Mouse (Mus musculus) G1E (cell line): ENCODE data around the gene Grid2ip. TPM values are rescaled to one million over a fixed set of nuclear protein-coding genes. Genes with fewer than 3 reads are reported as not detected.

Source experiments
- ATAC-seq: 2 replicates; pipeline ENCODE4 v1.8.0; 2016; ENCODE audit warnings: mild to moderate bottlenecking; ENCODE audit not compliant: insufficient number of reproducible peaks, poor library complexity, low FRiP score, severe bottlenecking; ENCODE audit errors: extremely low read depth
- DNase-seq: peaks from one replicate; pipeline ENCODE4 v3.0.0; 2012; ENCODE audit warnings: low spot score
- H3K27me3 ChIP-seq: 2 replicates; pipeline ENCODE4 v1.6.1; 2012; ENCODE audit warnings: mild to moderate bottlenecking, low read length, inconsistent platforms; ENCODE audit not compliant: insufficient read depth
- H3K36me3 ChIP-seq: replicated peaks from 2 replicates; pipeline ENCODE3; 2012; ENCODE audit warnings: mild to moderate bottlenecking, inconsistent platforms
- H3K4me1 ChIP-seq: 2 replicates; pipeline ENCODE4 v1.6.1; 2012; ENCODE audit warnings: low read depth, low read length, inconsistent platforms, mixed read lengths; ENCODE audit not compliant: insufficient read depth
- H3K4me3 ChIP-seq: 2 replicates; pipeline ENCODE4 v1.5.1; 2012; ENCODE audit warnings: low read depth, mild to moderate bottlenecking, inconsistent platforms, low read length, moderate library complexity, mixed read lengths
- H3K9me3 ChIP-seq: replicated peaks from 2 replicates; pipeline ENCODE4 v1.6.1; 2012; ENCODE audit warnings: inconsistent platforms
- CTCF ChIP-seq: IDR thresholded peaks from 2 replicates; pipeline ENCODE4 v1.5.1; 2012; ENCODE audit warnings: low read depth, low read length, inconsistent platforms, mixed read lengths
- GATA1 ChIP-seq: IDR thresholded peaks from 2 replicates; pipeline ENCODE4 v1.6.1; 2012; ENCODE audit warnings: borderline replicate concordance, low read length, inconsistent platforms, mixed read lengths
- GATA2 ChIP-seq: IDR thresholded peaks from 2 replicates; pipeline ENCODE4 v1.6.1; 2012; ENCODE audit warnings: low read depth, low read length, inconsistent platforms, borderline replicate concordance
- POLR2AphosphoS5 ChIP-seq: IDR thresholded peaks from 2 replicates; pipeline ENCODE4 v1.6.1; 2012; ENCODE audit warnings: low read depth, low read length, inconsistent platforms; ENCODE audit not compliant: insufficient replicate concordance
- TAL1 ChIP-seq: conservative IDR thresholded peaks from 2 replicates; pipeline ENCODE4 v1.6.1; 2012; ENCODE audit warnings: low read depth, low read length, inconsistent platforms, mixed read lengths
- polyA plus RNA-seq: library from polyadenylated mRNA; stranded (reverse); fragments of >175 nt; gene quantifications from 2 replicates; pipeline ENCODE4 v1.2.3, GENCODE M21; 2012
- total RNA-seq, 2 experiments: library from RNA; stranded (forward) in 1 of 2; stranded (reverse) in 1 of 2; fragments of 200-1000 nt in 1 of 2; fragments of >200 nt in 1 of 2; fragmentation: Nextera tagmentation in 1 of 2; gene quantifications; 2 replicates each; pipeline ENCODE4 v1.2.3; 2014 to 2017

Grid2ip gene
- not detected in 2 replicates for total RNA-seq (2014; fragmentation: Nextera tagmentation)
- 0.05 TPM in 1 of 2 replicates, not detected in the other for total RNA-seq (2017)
- 0.02 TPM in 1 of 2 replicates, not detected in the other for polyA plus RNA-seq

- Histone ChIP-seq H3K36me3 (no peaks in the 10 kb centered on the region), H3K9me3 (peaks cover 10% of the 10 kb centered on the region), H3K4me1 (no peaks in the 10 kb centered on the region), H3K4me3 (no peak within 1 kb of the TSS), H3K27me3 (peaks cover 21% of the 10 kb centered on the region)
- TF ChIP-seq GATA2 (no peak), TAL1 (no peak), POLR2AphosphoS5 (no peak), GATA1 (no peak), CTCF (no peak)
- DNase-seq (no peak), ATAC-seq (no peak)
Measured at GRCm38 (mm10) chr5:143356686-143357388, at the start of gene Grid2ip. TSS of gene Grid2ip (plus strand) at chr5:143357338.

DNA sequence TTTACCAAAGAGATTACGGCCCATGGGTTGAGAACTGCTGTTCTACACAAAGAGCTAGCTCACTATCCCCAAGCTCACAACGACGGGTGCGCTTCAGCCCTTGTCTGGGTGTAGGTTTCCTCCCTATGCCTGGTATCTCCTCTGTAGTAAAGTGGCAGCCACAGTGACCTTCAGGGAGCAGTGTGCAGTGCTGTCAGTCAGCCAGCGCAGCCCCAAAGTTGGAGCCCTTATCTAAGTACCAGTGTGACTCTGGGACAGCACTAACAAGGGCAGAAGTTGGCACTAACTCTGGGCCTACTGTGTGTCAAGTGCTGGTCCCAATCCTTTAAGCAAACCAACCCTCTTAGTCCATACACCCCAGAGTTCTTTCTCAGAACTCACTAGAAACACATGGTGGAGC, 48.3 kb upstream of the Grid2ip start:
- peaks cover 10% of the 10 kb centered on the region for H3K9me3 ChIP-seq
- no peak overlapping the region for H3K4me3 ChIP-seq
- TF ChIP-seq POLR2AphosphoS5 (no peak), CTCF (no peak), TAL1 (no peak), GATA1 (no peak), GATA2 (no peak)
- H3K4me1 ChIP-seq: peaks cover 70% of the 10 kb centered on the region
- no peaks in the 10 kb centered on the region for H3K27me3 ChIP-seq
- DNase-seq: no peak
- no peak for ATAC-seq
- H3K36me3 ChIP-seq: peaks cover 97% of the 10 kb centered on the region

DNA sequence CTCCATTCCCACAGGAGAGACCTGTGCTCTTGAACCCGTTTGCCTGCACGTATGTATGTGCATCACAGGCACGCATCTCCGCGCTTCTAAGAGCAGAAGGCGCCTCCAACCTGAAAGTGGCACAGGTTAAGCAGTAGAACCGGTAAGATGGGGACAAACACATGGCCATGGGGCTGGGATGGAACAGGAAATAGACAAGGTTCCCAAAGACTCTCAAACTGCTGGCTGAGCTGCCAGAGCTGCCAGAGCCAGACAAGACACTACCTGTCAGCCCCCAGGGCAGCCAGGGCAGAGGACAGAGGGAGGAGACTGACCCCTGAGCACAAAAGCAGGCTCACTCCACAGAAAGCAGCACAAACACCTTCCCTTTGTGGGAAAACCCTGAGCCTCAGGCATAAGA, 47.2 kb upstream of the Grid2ip start:
- TF ChIP-seq GATA1 (no peak), GATA2 (no peak), CTCF (no peak), TAL1 (no peak), POLR2AphosphoS5 (no peak)
- peaks cover 10% of the 10 kb centered on the region for H3K9me3 ChIP-seq
- H3K4me1 ChIP-seq: peaks cover 71% of the 10 kb centered on the region
- DNase-seq (no peak), ATAC-seq (no peak)
- H3K36me3 ChIP-seq: peaks cover 91% of the 10 kb centered on the region
- no peak overlapping the region for H3K4me3 ChIP-seq
- no peaks in the 10 kb centered on the region for H3K27me3 ChIP-seq

- H3K4me1 ChIP-seq: peaks cover 69% of the 10 kb centered on the region
- TF ChIP-seq POLR2AphosphoS5 (no peak), GATA2 (no peak), CTCF (peak; percentile 94), TAL1 (no peak)
Measured at GRCm38 (mm10) chr5:143311886-143312285, 45.3 kb upstream of the Grid2ip start.

GRCm38 (mm10) chr5:143314183-143314729, 42.9 kb upstream of the Grid2ip start:
- peak; percentile 87 for DNase-seq
- TF ChIP-seq GATA1: no peak
- Histone ChIP-seq H3K4me1 (peaks cover 55% of the 10 kb centered on the region), H3K36me3 (peaks cover 88% of the 10 kb centered on the region), H3K4me3 (peak overlapping the region; percentile 93), H3K9me3 (no peaks in the 10 kb centered on the region), H3K27me3 (no peaks in the 10 kb centered on the region)
- 0 out of 2 replicates have a peak, but pooled peaks have one; percentile 16 for ATAC-seq

More at GRCm38 (mm10) chr5:143311886-143312285, 45.3 kb upstream of the Grid2ip start:
- ATAC-seq: no peak
- H3K9me3 ChIP-seq: no peaks in the 10 kb centered on the region
- H3K4me3 ChIP-seq: peak overlapping the region; percentile 17; the same call in 1 of the 2 replicates
- no peaks in the 10 kb centered on the region for H3K27me3 ChIP-seq
- peak; percentile 70 for DNase-seq
- peaks cover 88% of the 10 kb centered on the region for H3K36me3 ChIP-seq

- ATAC-seq (peak; percentile 30; the same call in 1 of the 2 replicates), DNase-seq (peak; percentile 83)
- peak within 1 kb of the TSS; percentile 93 for H3K4me3 ChIP-seq
- H3K27me3 ChIP-seq: no peaks in the 10 kb centered on the region
- H3K4me1 ChIP-seq: peaks cover 51% of the 10 kb centered on the region
- peaks cover 88% of the 10 kb centered on the region for H3K36me3 ChIP-seq
- TF ChIP-seq GATA1: no peak
- no peak for TF ChIP-seq POLR2AphosphoS5
- peak; percentile 74 for TF ChIP-seq CTCF
- no peak for TF ChIP-seq TAL1
- no peaks in the 10 kb centered on the region for H3K9me3 ChIP-seq
Measured at GRCm38 (mm10) chr5:143314730-143315513, 42.2 kb upstream of the Grid2ip start, which contains the start of gene E130309D02Rik. TSS of gene E130309D02Rik (minus strand) at chr5:143315360.
